Mouse (Mus musculus) E14TG2a.4 (cell line): ENCODE results near the gene Ankrd13a.
"Not testable (repeated sequence)": the region's sequence is repeated elsewhere in the genome, so short reads cannot be mapped to it uniquely, and the experiment has no call there.

ENCODE experiments used
- H3K27me3 ChIP-seq: 2 replicates; pipeline ENCODE4 v1.6.1; 2014; ENCODE audit warnings: low read length, control low read depth; ENCODE audit not compliant: insufficient read depth
- H3K36me3 ChIP-seq: 2 replicates; pipeline ENCODE4 v1.6.1; 2014; ENCODE audit warnings: low read length, control low read depth; ENCODE audit not compliant: insufficient read depth
- H3K4me1 ChIP-seq: replicated peaks from 2 replicates; pipeline ENCODE4 v1.6.1; 2014; ENCODE audit warnings: low read depth, low read length, control low read depth
- H3K4me3 ChIP-seq: replicated peaks from 2 replicates; pipeline ENCODE4 v1.5.1; 2014; ENCODE audit warnings: mild to moderate bottlenecking, low read length
- H3K9me3 ChIP-seq: 2 replicates; pipeline ENCODE4 v1.6.1; 2014; ENCODE audit warnings: low read length, control low read depth
- CTCF ChIP-seq: conservative IDR thresholded peaks from 2 replicates; pipeline ENCODE4 v1.5.1; 2014; ENCODE audit warnings: low read length
- NANOG ChIP-seq: IDR thresholded peaks from 2 replicates; pipeline ENCODE4 v1.6.1; 2014; ENCODE audit warnings: borderline replicate concordance, low read length, mixed read lengths
- POU5F1 ChIP-seq: IDR thresholded peaks from 2 replicates; pipeline ENCODE4 v1.6.1; 2014; ENCODE audit warnings: low read length, borderline replicate concordance

Gene Ankrd13a

DNA sequence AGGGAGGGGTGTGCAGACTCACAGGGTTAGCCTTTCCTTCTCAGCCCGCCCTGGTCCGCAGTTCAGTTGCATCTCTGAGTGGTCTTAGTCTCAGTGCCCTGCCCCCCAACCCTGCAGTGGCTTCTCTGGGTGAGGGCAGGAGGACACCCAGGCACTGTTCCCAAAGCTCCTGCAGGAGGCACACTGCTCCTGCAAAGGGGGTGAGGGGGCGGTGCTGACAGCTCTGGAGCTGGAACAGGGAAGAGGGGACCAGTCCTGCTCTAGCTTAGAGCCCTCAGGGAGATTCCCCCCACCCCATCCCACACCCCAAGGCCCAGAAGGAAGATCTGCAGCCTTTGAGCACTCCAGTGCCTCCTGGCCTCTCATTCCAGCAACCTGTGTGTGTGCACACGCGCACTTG lies 68.2 kb downstream of the Ankrd13a start:
- Histone ChIP-seq H3K27me3 (peaks cover 6% of the 10 kb centered on the region; the same call in 1 of the 2 replicates), H3K4me1 (peaks cover 48% of the 10 kb centered on the region), H3K4me3 (no peak overlapping the region), H3K36me3 (no peaks in the 10 kb centered on the region), H3K9me3 (no peaks in the 10 kb centered on the region)
- TF ChIP-seq CTCF = no peak
- no peak for TF ChIP-seq POU5F1
- TF ChIP-seq NANOG = no peak

DNA sequence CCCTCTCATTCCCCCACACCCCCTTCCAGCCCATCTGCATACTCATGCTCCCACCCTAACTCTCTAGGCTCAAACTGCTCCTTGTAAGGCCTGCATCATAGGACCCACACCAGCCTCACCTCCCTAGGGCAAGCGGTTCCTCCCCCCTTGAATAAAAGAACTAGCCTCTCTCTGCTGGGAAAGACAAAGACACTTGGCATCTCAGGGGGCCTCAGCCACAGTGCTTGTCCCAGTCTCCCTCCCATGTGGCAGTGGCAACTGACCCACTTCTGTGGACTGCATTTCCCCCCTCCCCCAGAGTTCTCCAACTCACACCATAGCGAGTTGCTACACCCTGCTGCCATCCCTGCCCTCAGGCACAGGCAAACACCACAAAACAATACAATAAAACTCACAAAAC lies 69.9 kb downstream of the Ankrd13a start:
- H3K4me1 ChIP-seq = peaks cover 55% of the 10 kb centered on the region
- not testable (repeated sequence) for H3K4me3 ChIP-seq, H3K36me3 ChIP-seq, H3K9me3 ChIP-seq, H3K27me3 ChIP-seq

DNA sequence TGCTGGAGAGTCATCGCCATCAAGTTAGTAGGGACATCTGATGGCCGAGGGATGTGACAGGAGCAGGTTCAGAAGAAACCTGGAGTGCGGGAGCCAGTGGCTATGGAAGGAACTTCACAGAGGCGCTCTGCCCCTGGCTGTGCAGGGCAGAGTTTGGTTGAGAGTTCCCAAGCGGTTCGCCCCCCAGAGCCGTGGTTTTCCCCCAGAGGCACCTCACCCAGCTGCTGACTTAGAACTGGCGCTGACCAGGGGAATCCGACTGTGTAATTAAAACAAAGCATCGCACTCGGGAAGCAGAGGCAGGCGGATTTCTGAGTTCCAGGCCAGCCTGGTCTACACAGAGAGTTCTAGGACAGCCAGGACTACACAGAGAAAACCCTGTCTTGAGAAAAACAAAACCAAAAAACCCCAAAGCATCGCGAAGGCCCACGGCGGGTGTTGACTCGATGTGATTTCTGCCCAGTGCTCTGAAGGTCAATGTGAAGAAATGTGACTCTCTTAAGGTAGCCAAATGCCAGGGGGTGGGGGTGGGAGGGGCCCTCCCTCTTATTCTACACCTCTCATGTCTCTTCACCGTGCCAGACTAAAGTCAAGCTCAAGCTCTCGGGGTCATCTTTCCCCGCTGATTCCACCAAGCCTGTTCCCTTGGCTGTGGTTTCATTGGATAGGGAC lies 77.2 kb downstream of the Ankrd13a start:
- TF ChIP-seq NANOG (no peak), POU5F1 (no peak), CTCF (no peak)
- no peaks in the 10 kb centered on the region for H3K36me3 ChIP-seq
- H3K4me3 ChIP-seq = no peak overlapping the region
- H3K27me3 ChIP-seq = peaks cover 21% of the 10 kb centered on the region
- peaks cover 34% of the 10 kb centered on the region for H3K4me1 ChIP-seq
- no peaks in the 10 kb centered on the region for H3K9me3 ChIP-seq

DNA sequence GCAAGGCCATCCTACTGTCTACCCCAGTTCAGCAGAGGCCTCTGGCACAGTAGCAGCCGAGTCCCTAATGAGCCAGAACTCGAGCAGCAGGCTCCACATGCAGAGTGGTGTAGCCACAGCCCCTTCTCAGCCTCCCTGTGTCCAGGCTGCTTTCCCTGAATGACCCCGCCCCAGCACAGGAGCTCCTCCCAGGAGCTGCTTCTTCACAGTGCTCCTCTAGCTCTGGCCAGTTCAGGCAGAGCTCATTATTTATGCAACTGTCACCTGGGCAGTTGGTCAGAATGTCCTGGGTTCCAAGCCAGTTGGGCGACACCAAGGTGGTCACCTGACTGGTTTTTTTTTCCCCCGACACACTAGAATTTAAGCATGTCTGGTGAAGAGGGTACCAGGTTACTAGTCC lies 78.9 kb downstream of the Ankrd13a start, which contains the start of gene 4930519G04Rik:
Gene 4930519G04Rik, plus strand, starts transcription at position 301 of the 400 bp plus-strand sequence.
- H3K9me3 ChIP-seq = not testable (repeated sequence)

More for the DNA sequence above, 78.9 kb downstream of the Ankrd13a start, which contains the start of gene 4930519G04Rik:
- H3K36me3 ChIP-seq, H3K4me3 ChIP-seq: not testable (repeated sequence)
- peaks cover 21% of the 10 kb centered on the region for H3K4me1 ChIP-seq
- peaks cover 37% of the 10 kb centered on the region for H3K27me3 ChIP-seq
